Mouse (Mus musculus): ENCODE results near the gene Tbx3. TPM values are rescaled to one million over a fixed set of nuclear protein-coding genes. Genes with fewer than 3 reads are reported as not detected.

Tbx3 gene
- polyA plus RNA-seq, 1 experiment from 2014 or later: 67.0 TPM

DNA sequence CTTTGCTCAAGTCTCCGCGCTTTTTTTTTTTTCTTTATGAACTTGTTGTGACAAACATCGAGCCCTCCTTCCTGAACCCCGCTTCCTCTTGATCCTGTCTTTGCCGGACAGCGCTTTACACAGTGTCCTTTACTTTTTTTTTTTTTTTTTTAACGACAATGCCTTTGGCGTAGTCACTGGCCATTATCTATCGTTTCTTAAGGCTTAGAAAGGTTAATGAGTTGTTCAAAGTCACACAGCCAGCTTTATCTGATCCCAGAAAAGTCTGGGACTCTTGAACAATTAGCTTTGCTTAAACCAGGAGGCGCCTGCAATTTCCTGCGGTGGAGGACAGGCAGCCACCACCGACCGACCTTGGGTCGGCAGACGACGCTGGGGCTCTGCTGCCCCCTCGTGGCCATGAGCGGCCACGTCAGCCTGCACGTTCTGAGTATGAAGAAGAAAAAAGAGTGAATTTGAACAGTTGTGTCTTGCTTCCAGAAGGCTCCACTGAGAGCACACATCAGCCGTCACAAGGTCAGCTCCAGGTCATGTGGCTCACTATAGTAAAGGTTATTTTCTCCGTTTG lies 42.3 kb downstream of the Tbx3 start:
- peaks cover 28% of the 10 kb centered on the region for H3K27me3 ChIP-seq
- WGBS: 4% methylated on average over 22 of the region's 22 CpGs
- no peaks in the 10 kb centered on the region for H3K36me3 ChIP-seq
- no peak overlapping the region for H3K27ac ChIP-seq
- peaks cover 6% of the 10 kb centered on the region; the same call in 1 of the 2 replicates for H3K4me1 ChIP-seq
- no peaks in the 10 kb centered on the region for H3K9me3 ChIP-seq
- 0 out of 2 replicates have a peak overlapping the region, but pooled peaks have one; percentile 16 for H3K9ac ChIP-seq
- ATAC-seq (ENCODE audit: insufficient number of reproducible peaks, insufficient read depth, low FRiP score, low TSS enrichment, low read depth): 0 out of 2 replicates have a peak, but pooled peaks have one; percentile 20
- H3K4me2 ChIP-seq: peak overlapping the region; percentile 54
- H3K4me3 ChIP-seq: peak overlapping the region; percentile 26

DNA sequence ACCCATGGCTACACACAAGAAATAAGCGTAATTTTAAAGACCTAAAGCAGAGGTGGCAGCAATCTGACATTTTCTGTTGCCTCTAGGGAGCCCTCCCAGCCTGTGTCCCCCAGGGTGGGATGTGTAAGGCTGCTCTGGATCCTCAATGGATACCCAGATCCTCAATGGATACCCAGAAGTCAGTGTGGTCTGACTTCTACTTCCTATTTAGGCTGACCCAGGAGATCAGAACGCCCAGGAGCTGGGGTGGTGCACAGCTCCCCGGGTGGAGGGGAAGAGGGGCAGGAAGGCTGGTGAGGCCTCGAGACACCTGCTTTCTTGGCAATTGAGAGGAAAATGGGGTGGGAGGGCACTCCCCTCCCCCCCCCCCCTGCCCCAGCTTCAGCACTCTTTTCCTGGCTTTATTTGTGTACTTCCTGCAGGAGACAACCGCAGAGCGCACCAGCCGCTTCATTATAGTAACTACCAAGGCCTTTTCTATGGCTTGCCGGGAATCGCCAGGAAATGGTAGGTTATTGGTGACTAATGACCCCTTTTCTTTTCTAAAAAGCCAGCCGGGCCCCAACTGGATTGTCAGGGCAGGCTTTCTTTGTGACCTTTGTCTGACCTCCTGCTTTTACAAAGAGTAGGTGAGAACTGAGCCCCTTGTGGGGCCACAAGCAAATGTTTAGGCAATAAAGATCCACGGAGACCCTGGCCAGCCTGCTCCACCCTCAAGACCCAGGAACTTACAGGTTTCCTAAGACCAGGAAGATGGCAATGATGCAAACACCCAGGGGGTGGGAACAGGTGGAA lies 50.2 kb downstream of the Tbx3 start:
- no peaks in the 10 kb centered on the region for H3K9me3 ChIP-seq
- H3K4me3 ChIP-seq: no peak overlapping the region
- no peaks in the 10 kb centered on the region for H3K36me3 ChIP-seq
- WGBS: 42% methylated on average over 11 of the region's 11 CpGs
- H3K27ac ChIP-seq: no peak overlapping the region
- H3K4me1 ChIP-seq: 0 out of 2 replicates have a peak, but pooled peaks cover 2% of the 10 kb centered on the region
- no peaks in the 10 kb centered on the region for H3K27me3 ChIP-seq
- ATAC-seq (ENCODE audit: insufficient number of reproducible peaks, insufficient read depth, low FRiP score, low TSS enrichment, low read depth): no peak
- no peak overlapping the region for H3K9ac ChIP-seq
- no peak overlapping the region for H3K4me2 ChIP-seq

DNA sequence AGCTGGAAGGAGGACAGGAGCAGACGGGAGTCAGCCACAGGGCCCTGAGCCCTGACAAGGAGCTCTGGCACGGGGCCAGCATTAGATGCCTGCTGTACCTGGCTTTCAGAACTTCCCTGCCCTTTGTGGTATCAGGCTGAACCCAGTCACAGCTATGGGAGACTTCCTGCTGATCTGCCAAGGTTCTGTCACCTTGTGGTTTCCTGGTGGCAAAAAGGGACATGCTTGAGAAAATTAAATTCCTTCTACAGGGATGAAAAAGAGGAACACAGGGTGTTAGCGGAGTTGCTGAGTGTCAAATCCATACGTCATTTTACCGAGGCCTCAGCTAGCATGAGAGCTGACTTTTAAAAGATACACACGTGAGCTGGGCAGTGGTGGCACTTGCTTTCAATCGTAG lies 62.5 kb downstream of the Tbx3 start:
- H3K4me3 ChIP-seq: no peak overlapping the region
- H3K9me3 ChIP-seq: no peaks in the 10 kb centered on the region
- peaks cover 4% of the 10 kb centered on the region; the same call in 1 of the 2 replicates for H3K27me3 ChIP-seq
- H3K9ac ChIP-seq: no peak overlapping the region
- no peak for ATAC-seq (ENCODE audit: insufficient number of reproducible peaks, insufficient read depth, low FRiP score, low TSS enrichment, low read depth)
- 57% methylated on average over 7 of the region's 7 CpGs for WGBS
- no peaks in the 10 kb centered on the region for H3K36me3 ChIP-seq
- no peak overlapping the region for H3K27ac ChIP-seq
- H3K4me1 ChIP-seq: no peaks in the 10 kb centered on the region
- no peak overlapping the region for H3K4me2 ChIP-seq

Other genes starting within 250 kb of the Tbx3 start
- gene Tbx5, start 162.0 kb downstream of the Tbx3 start, polyA plus RNA-seq (2015; fragmentation: Nextera tagmentation; extraction: Ambion mirVana): 0.48 and 1.4 TPM in 2 replicates

Data from embryonic facial prominence, embryonic 13.5 days (tissue).